Mouse (Mus musculus): ENCODE measurements around the gene Tmem91. TPM values are rescaled to one million over a fixed set of nuclear protein-coding genes. Genes with fewer than 3 reads are reported as not detected.

Gene Tmem91
- polyA plus RNA-seq, 1 experiment from 2014 or later = 2.0 TPM

- under 1% methylated on average over 51 of the region's 52 CpGs for whole genome bisulfite sequencing (ENCODE audit: insufficient replicate concordance)
- Histone ChIP-seq H3K4me2 (peak overlapping the region; percentile 97), H3K36me3 (ENCODE audit: control insufficient read depth, insufficient read depth, low read length) (no peaks in the 10 kb centered on the region), H3K4me1 (ENCODE audit: control insufficient read depth, insufficient read depth, low read length) (peaks cover 13% of the 10 kb centered on the region), H3K9ac (ENCODE audit: low read depth, low read length) (peak overlapping the region; percentile 80), H3K9me3 (replicated peaks; ENCODE audit: control insufficient read depth, low read length) (no peaks in the 10 kb centered on the region), H3K27me3 (ENCODE audit: control insufficient read depth, insufficient read depth, low read length) (peaks cover 8% of the 10 kb centered on the region; the same call in 1 of the 2 replicates), H3K27ac (ENCODE audit: low read depth, low read length) (peak overlapping the region; percentile 73), H3K4me3 (ENCODE audit: low read depth, low read length) (peak overlapping the region; percentile 75)
- ATAC-seq (replicated peaks; ENCODE audit: insufficient number of reproducible peaks, low FRiP score, low TSS enrichment) = peak; percentile 72
Measured at GRCm38 (mm10) chr7:25688810-25689586, 14.0 kb upstream of the Tmem91 start.

GRCm38 (mm10) chr7:25687811-25688401 is 12.9 kb upstream of the Tmem91 start:
- Histone ChIP-seq H3K4me3 (ENCODE audit: low read depth, low read length) (peak overlapping the region; percentile 75), H3K9ac (ENCODE audit: low read depth, low read length) (peak overlapping the region; percentile 80), H3K4me1 (ENCODE audit: control insufficient read depth, insufficient read depth, low read length) (peaks cover 23% of the 10 kb centered on the region), H3K4me2 (peak overlapping the region; percentile 97), H3K27ac (ENCODE audit: low read depth, low read length) (peak overlapping the region; percentile 73), H3K9me3 (replicated peaks; ENCODE audit: control insufficient read depth, low read length) (no peaks in the 10 kb centered on the region), H3K36me3 (ENCODE audit: control insufficient read depth, insufficient read depth, low read length) (peaks cover 3% of the 10 kb centered on the region; the same call in 1 of the 2 replicates), H3K27me3 (ENCODE audit: control insufficient read depth, insufficient read depth, low read length) (peaks cover 8% of the 10 kb centered on the region; the same call in 1 of the 2 replicates)
- ATAC-seq (replicated peaks; ENCODE audit: insufficient number of reproducible peaks, low FRiP score, low TSS enrichment) = no peak
- WGBS (ENCODE audit: insufficient replicate concordance) = under 1% methylated on average over 47 of the region's 47 CpGs

- WGBS (ENCODE audit: insufficient replicate concordance) = 1% methylated on average over 45 of the region's 69 CpGs
Measured at GRCm38 (mm10) chr7:25686680-25687531, 11.9 kb upstream of the Tmem91 start, which contains the start of gene Tgfb1. Gene Tgfb1, plus strand, starts transcription at chr7:25687002.

GRCm38 (mm10) chr7:25685926-25686470 is 11.0 kb upstream of the Tmem91 start:
- peak overlapping the region; percentile 97 for H3K4me2 ChIP-seq
- no peak overlapping the region for H3K9ac ChIP-seq (ENCODE audit: low read depth, low read length)
- peaks cover 8% of the 10 kb centered on the region; the same call in 1 of the 2 replicates for H3K27me3 ChIP-seq (ENCODE audit: control insufficient read depth, insufficient read depth, low read length)
- H3K9me3 ChIP-seq (replicated peaks; ENCODE audit: control insufficient read depth, low read length) = no peaks in the 10 kb centered on the region
- peak overlapping the region; percentile 75 for H3K4me3 ChIP-seq (ENCODE audit: low read depth, low read length)
- peaks cover 29% of the 10 kb centered on the region for H3K4me1 ChIP-seq (ENCODE audit: control insufficient read depth, insufficient read depth, low read length)
- 0 out of 2 replicates have a peak overlapping the region, but pooled peaks have one; percentile 86 for H3K27ac ChIP-seq (ENCODE audit: low read depth, low read length)
- no peak for ATAC-seq (replicated peaks; ENCODE audit: insufficient number of reproducible peaks, low FRiP score, low TSS enrichment)
- peaks cover 3% of the 10 kb centered on the region; the same call in 1 of the 2 replicates for H3K36me3 ChIP-seq (ENCODE audit: control insufficient read depth, insufficient read depth, low read length)
- 63% methylated on average over 21 of the region's 21 CpGs for WGBS (ENCODE audit: insufficient replicate concordance)

More at GRCm38 (mm10) chr7:25686680-25687531, 11.9 kb upstream of the Tmem91 start, which contains the start of gene Tgfb1:
- peaks cover 8% of the 10 kb centered on the region; the same call in 1 of the 2 replicates for H3K27me3 ChIP-seq (ENCODE audit: control insufficient read depth, insufficient read depth, low read length)
- H3K9me3 ChIP-seq (replicated peaks; ENCODE audit: control insufficient read depth, low read length) = no peaks in the 10 kb centered on the region
- peaks cover 3% of the 10 kb centered on the region; the same call in 1 of the 2 replicates for H3K36me3 ChIP-seq (ENCODE audit: control insufficient read depth, insufficient read depth, low read length)
- H3K4me2 ChIP-seq = peak within 1 kb of the TSS; percentile 97
- H3K4me1 ChIP-seq (ENCODE audit: control insufficient read depth, insufficient read depth, low read length) = peaks cover 23% of the 10 kb centered on the region
- peak within 1 kb of the TSS; percentile 75 for H3K4me3 ChIP-seq (ENCODE audit: low read depth, low read length)
- H3K9ac ChIP-seq (ENCODE audit: low read depth, low read length) = peak within 1 kb of the TSS; percentile 80
- peak within 1 kb of the TSS; percentile 86 for H3K27ac ChIP-seq (ENCODE audit: low read depth, low read length)
- peak; percentile 36 for ATAC-seq (replicated peaks; ENCODE audit: insufficient number of reproducible peaks, low FRiP score, low TSS enrichment)

GRCm38 (mm10) chr7:25684659-25685058 is 9.7 kb upstream of the Tmem91 start:
- Histone ChIP-seq H3K4me3 (ENCODE audit: low read depth, low read length) (no peak overlapping the region), H3K4me2 (no peak overlapping the region), H3K4me1 (ENCODE audit: control insufficient read depth, insufficient read depth, low read length) (peaks cover 30% of the 10 kb centered on the region), H3K9me3 (replicated peaks; ENCODE audit: control insufficient read depth, low read length) (no peaks in the 10 kb centered on the region), H3K27me3 (ENCODE audit: control insufficient read depth, insufficient read depth, low read length) (peaks cover 8% of the 10 kb centered on the region; the same call in 1 of the 2 replicates), H3K9ac (ENCODE audit: low read depth, low read length) (no peak overlapping the region), H3K36me3 (ENCODE audit: control insufficient read depth, insufficient read depth, low read length) (peaks cover 3% of the 10 kb centered on the region; the same call in 1 of the 2 replicates), H3K27ac (ENCODE audit: low read depth, low read length) (no peak overlapping the region)
- no peak for ATAC-seq (replicated peaks; ENCODE audit: insufficient number of reproducible peaks, low FRiP score, low TSS enrichment)
- 81% methylated on average over 6 of the region's 6 CpGs for WGBS (ENCODE audit: insufficient replicate concordance)

- WGBS (ENCODE audit: insufficient replicate concordance) = 49% methylated on average over 7 of the region's 7 CpGs
- H3K9ac ChIP-seq (ENCODE audit: low read depth, low read length) = no peak overlapping the region
- peak overlapping the region; percentile 17 for H3K4me2 ChIP-seq
- no peaks in the 10 kb centered on the region for H3K9me3 ChIP-seq (replicated peaks; ENCODE audit: control insufficient read depth, low read length)
- peaks cover 8% of the 10 kb centered on the region; the same call in 1 of the 2 replicates for H3K27me3 ChIP-seq (ENCODE audit: control insufficient read depth, insufficient read depth, low read length)
- peaks cover 3% of the 10 kb centered on the region; the same call in 1 of the 2 replicates for H3K36me3 ChIP-seq (ENCODE audit: control insufficient read depth, insufficient read depth, low read length)
- H3K4me1 ChIP-seq (ENCODE audit: control insufficient read depth, insufficient read depth, low read length) = peaks cover 28% of the 10 kb centered on the region
- no peak overlapping the region for H3K4me3 ChIP-seq (ENCODE audit: low read depth, low read length)
- peak overlapping the region; percentile 35; the same call in 1 of the 2 replicates for H3K27ac ChIP-seq (ENCODE audit: low read depth, low read length)
- no peak for ATAC-seq (replicated peaks; ENCODE audit: insufficient number of reproducible peaks, low FRiP score, low TSS enrichment)
Measured at GRCm38 (mm10) chr7:25683474-25684180, 8.7 kb upstream of the Tmem91 start.

GRCm38 (mm10) chr7:25681341-25682231 is 6.6 kb upstream of the Tmem91 start:
- peaks cover 22% of the 10 kb centered on the region for H3K4me1 ChIP-seq (ENCODE audit: control insufficient read depth, insufficient read depth, low read length)
- H3K27me3 ChIP-seq (ENCODE audit: control insufficient read depth, insufficient read depth, low read length) = peaks cover 8% of the 10 kb centered on the region
- H3K36me3 ChIP-seq (ENCODE audit: control insufficient read depth, insufficient read depth, low read length) = peaks cover 3% of the 10 kb centered on the region; the same call in 1 of the 2 replicates
- H3K4me3 ChIP-seq (ENCODE audit: low read depth, low read length) = peak overlapping the region; percentile 71
- peak overlapping the region; percentile 69 for H3K4me2 ChIP-seq
- no peak overlapping the region for H3K27ac ChIP-seq (ENCODE audit: low read depth, low read length)
- 53% methylated on average over 15 of the region's 15 CpGs for WGBS (ENCODE audit: insufficient replicate concordance)
- no peak overlapping the region for H3K9ac ChIP-seq (ENCODE audit: low read depth, low read length)
- H3K9me3 ChIP-seq (replicated peaks; ENCODE audit: control insufficient read depth, low read length) = no peaks in the 10 kb centered on the region
- ATAC-seq (replicated peaks; ENCODE audit: insufficient number of reproducible peaks, low FRiP score, low TSS enrichment) = no peak

Measured in heart, embryonic 11.5 days (tissue).